Mouse (Mus musculus): ENCODE results near the gene Abca7.
"Not testable (repeated sequence)": the region's sequence is repeated elsewhere in the genome, so short reads cannot be mapped to it uniquely, and the experiment has no call there.

Abca7 gene

GRCm38 (mm10) chr10:80047041-80047565 lies 50.8 kb downstream of the Abca7 start, which contains the start of gene Gpx4:
TSS of gene Gpx4 (plus strand) at chr10:80047166.
- DNase-seq (ENCODE audit: low read depth): no peak

DNA sequence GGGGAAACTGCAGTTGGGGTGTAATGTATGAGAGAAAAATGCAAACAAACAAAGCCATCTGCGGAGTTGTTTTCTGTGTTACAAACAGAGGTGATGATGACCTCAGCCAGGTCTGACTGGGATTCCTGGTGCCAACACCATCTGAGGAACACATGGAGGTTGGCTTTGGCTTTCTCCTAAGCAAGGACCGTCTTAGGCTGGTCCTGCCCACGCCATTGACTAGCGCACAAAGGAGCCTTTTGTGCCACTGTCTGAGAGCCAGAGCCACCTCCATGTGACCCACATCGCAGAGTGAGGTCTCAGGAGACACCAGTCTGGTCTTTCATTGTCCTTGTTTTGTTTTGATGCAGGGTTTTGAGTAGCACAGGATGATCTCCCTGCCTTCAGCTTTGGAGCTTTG lies 52.1 kb downstream of the Abca7 start:
- DNase-seq (ENCODE audit: low read depth): no peak

GRCm38 (mm10) chr10:80048834-80049233 lies 52.5 kb downstream of the Abca7 start:
- no peak for DNase-seq (ENCODE audit: low read depth)

GRCm38 (mm10) chr10:80050244-80050643 lies 54.0 kb downstream of the Abca7 start:
- DNase-seq (ENCODE audit: low read depth): peak; percentile 68

DNA sequence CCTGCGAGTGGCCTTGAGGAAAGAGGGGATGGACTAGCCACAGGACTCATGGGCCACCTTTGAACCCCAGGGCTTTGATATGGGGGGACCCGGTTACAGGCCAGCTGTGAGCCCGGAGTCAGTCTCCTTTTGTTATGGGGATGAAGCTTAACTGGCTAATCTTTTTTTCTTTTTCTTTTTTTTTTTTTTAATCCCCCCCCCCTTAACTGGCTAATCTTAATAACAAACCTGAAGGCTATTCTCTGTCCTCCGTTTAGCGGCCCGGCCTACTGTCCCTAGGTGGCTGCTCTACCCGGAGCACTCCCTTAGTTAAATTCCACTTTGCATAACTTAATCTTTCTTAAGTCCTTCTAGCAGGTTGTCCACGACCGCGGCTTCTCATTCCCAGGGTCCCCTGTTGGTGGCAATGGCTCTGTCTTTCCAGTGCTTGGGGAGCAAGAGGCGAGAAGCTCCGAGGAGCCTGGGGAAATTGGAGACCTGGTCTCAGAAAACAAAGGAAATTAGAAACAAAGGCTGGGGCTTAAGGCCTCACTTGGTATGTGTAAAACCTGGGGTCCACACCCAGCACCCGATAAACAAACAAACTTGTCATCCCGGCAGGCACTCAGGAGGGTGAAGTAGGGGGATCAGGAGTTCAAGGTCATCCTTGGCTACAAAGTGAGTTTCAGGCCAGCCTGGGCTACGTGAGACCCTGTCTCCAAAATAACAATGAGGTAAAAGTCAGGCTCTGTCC lies 54.8 kb downstream of the Abca7 start:
- DNase-seq (ENCODE audit: low read depth): no peak

- peak; percentile 60 for DNase-seq (ENCODE audit: low read depth)
Measured at GRCm38 (mm10) chr10:80051618-80052373, 55.5 kb downstream of the Abca7 start.

DNA sequence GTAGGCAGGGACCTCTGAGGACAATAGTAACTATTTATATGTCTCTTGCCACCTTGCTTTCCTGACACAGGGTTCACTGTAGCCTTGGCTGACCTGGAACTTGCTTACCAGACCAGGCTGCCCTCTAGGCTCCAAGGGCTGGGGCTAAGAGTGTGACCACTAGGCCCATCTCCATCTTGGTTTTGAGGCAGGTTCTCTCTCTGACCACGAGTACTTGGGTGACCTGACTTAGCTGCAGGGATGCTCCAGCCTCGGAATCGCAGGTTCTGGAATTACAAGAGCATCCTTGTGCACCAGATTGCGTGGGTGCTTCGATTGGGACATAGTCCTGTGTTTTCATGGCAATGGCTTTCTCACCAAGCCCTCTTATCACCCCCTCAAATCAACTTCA lies 56.1 kb downstream of the Abca7 start:
- DNase-seq (ENCODE audit: low read depth): no peak

DNA sequence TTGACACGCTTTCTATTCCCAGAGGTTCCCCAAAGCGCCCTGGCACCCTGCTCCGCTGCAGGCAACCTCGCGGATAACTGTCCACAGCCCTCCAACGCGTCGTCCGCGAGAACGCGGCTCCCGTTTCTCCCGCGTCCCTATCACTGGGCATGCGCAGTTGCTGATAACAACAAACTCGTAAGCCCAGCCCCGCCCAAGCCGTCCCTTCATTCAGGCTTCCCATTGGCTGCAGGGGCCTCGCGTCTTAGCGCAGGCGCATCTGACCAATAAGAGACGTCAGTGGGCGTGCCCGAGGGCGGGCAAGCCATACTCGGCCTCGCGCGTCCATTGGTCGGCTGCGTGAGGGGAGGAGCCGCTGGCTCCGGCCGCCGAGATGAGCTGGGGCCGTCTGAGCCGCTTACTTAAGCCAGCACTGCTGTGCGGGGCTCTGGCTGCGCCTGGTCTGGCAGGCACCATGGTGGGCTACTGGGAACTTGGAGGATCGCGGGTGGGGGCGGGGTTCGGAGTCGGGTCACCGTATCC lies 57.0 kb downstream of the Abca7 start:
- peak; percentile 100 for DNase-seq (ENCODE audit: low read depth)

GRCm38 (mm10) chr10:80053831-80054815 lies 57.8 kb downstream of the Abca7 start:
- peak; percentile 79 for DNase-seq (ENCODE audit: low read depth)

- DNase-seq (ENCODE audit: low read depth): not testable (repeated sequence)
Measured at GRCm38 (mm10) chr10:80054911-80055310, 58.6 kb downstream of the Abca7 start.

DNA sequence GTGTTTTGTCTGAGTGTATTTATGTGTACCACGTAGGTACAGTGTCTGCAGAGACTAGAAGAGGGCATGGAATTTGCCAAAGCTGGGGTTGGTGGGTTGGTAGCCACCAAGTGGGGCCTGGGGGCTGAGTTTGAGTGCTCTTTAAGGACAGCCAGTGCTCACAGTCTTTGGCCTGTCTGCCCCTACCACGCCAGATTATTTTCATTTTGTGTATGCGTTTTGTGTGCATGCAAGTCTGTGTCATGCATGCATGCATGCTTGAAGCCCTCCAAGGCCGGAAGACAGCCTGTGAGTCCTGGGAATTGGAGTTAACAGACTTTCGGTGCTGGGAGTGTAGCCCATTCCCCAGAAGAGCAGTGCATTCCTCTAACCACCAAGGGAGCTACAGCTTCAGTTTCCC lies 59.1 kb downstream of the Abca7 start:
- DNase-seq (ENCODE audit: low read depth): no peak

DNA sequence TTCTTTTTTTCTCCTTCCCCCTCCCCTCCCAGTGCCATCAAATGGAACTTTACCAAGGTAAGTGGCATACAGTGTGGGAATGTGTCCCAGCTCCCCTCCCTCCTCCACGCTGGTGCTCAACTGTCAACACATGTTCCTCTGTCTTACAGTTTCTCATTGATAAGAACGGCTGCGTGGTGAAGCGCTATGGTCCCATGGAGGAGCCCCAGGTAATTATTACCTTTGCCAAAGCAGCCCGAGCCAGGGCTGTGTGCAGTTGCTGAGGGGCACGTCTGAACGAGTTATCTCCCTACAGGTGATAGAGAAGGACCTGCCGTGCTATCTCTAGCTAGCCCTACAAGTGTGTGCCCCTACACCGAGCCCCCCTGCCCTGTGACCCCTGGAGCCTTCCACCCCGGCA lies 59.6 kb downstream of the Abca7 start:
- no peak for DNase-seq (ENCODE audit: low read depth)

GRCm38 (mm10) chr10:80056506-80056905 lies 60.2 kb downstream of the Abca7 start:
- no peak for DNase-seq (ENCODE audit: low read depth)

- DNase-seq (ENCODE audit: low read depth): no peak
Measured at GRCm38 (mm10) chr10:80056976-80057682, 60.8 kb downstream of the Abca7 start.

- DNase-seq (ENCODE audit: low read depth): no peak
Measured at GRCm38 (mm10) chr10:80057683-80058326, 61.5 kb downstream of the Abca7 start.

DNA sequence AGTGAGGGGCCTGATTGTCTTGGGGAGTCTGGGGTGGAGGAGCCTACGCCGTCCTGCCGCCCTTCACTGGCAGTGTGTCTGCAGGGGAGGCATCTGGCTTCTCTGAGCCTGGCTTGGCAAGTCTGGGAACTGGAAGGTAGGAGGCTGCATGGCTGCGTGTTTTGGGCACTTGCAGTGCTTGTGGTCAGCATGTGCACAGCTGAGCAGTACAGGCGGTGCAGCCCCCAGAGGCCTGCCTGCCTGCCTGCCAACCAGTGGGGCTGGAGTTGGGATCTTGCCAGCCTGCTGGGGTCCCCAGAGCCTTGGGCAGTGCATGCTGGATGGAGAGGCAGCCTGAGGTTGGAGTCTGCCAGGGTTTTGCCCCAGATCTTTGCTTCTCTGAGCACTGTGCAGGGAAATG lies 66.8 kb downstream of the Abca7 start:
- DNase-seq (ENCODE audit: low read depth): no peak

DNA sequence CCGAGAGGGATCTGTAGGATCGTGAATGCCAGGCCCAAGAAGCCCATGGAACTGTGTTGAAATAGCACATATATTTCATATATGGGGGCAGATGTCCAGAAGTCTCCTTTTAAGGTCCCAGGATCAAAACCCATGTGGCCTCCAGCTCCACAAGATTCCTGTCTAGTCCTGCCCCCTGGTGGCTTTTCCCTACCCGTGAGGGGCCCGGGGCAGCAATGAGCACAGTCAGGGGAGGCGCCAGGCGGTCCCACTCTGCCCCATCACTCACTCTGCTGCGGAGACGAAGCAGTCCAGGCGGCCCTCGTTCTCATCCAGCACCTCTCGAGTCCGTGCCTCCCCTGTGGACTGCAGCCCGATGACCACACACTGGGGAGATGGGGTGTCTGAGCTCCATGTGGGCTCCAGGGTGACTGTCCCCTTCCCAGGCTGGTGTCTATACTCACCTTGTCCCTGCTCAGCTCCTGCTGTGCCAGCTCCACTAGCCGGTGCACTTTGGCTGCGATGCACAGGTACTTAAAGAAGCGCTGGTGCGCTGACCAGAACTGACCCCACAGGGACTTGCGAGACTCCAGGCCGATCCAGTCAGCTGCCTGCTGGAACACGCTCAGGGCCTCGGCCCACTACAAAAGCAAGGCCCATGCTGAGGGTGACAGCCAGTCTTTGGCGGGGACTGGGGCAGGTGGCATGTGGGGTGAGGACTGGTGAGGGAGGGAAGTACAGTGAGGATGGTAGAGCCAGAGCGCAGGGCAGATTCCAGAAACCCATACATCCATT lies 67.8 kb downstream of the Abca7 start:
- DNase-seq (ENCODE audit: low read depth): peak; percentile 33

Data from induced T-regulatory cell, adult 2 months (primary cell).